Mouse (Mus musculus) hindbrain, embryonic 11.5 days (tissue): ENCODE data around the gene D230025D16Rik. TPM values are rescaled to one million over a fixed set of nuclear protein-coding genes. Genes with fewer than 3 reads are reported as not detected.

Experiments used
- ATAC-seq: fragments of 200-750 bp; cut with Nextera tagmentation; 2 replicates; pipeline ENCODE4 v1.8.0; 2017; ENCODE audit warnings: mild to moderate bottlenecking, moderate TSS enrichment, moderate library complexity; ENCODE audit not compliant: low FRiP score
- DNase-seq: peaks from one replicate; pipeline ENCODE4 v3.0.0-alpha.2; 2015; ENCODE audit warnings: low spot score
- H3K27ac ChIP-seq: fragments of 300-500 bp; sonication (generic); 2 replicates; pipeline ENCODE4 v1.5.1; 2014; ENCODE audit warnings: mild to moderate bottlenecking, low read depth, low read length
- H3K27me3 ChIP-seq: fragments of 300-500 bp; sonication (generic); 2 replicates; pipeline ENCODE4 v1.6.1; 2014; ENCODE audit warnings: mild to moderate bottlenecking, low read length, moderate library complexity, mixed read lengths; ENCODE audit not compliant: control insufficient read depth, insufficient read depth
- H3K36me3 ChIP-seq: fragments of 300-500 bp; sonication (generic); 2 replicates; pipeline ENCODE4 v1.6.1; 2014; ENCODE audit warnings: mild to moderate bottlenecking, low read length, moderate library complexity, mixed read lengths; ENCODE audit not compliant: control insufficient read depth, insufficient read depth
- H3K4me1 ChIP-seq: fragments of 300-500 bp; sonication (generic); replicated peaks from 2 replicates; pipeline ENCODE4 v1.6.1; 2014; ENCODE audit warnings: low read length, mixed read lengths; ENCODE audit not compliant: control insufficient read depth, insufficient read depth
- H3K4me2 ChIP-seq: fragments of 300-500 bp; sonication (generic); replicated peaks from 2 replicates; pipeline ENCODE4 v1.6.1; 2014; ENCODE audit warnings: mild to moderate bottlenecking, low read depth, low read length
- H3K4me3 ChIP-seq: fragments of 300-500 bp; sonication (generic); 2 replicates; pipeline ENCODE4 v1.5.1; 2014; ENCODE audit warnings: low read depth, low read length
- H3K9ac ChIP-seq: fragments of 300-500 bp; sonication (generic); 2 replicates; pipeline ENCODE4 v1.6.1; 2014; ENCODE audit warnings: low read depth, low read length
- H3K9me3 ChIP-seq: fragments of 300-500 bp; sonication (generic); 2 replicates; pipeline ENCODE4 v1.6.1; 2016; ENCODE audit warnings: low read length; ENCODE audit not compliant: control insufficient read depth
- WGBS: fragments of 180-500 bp; shearing (Covaris S2); extraction: QIAGEN DNeasy Blood & Tissue Kit; methylation state at CpG from one replicate; pipeline ENCODE4 v1.1.7; 2014; 5-methylcytosine and 5-hydroxymethylcytosine counted together
- polyA plus RNA-seq: library from polyadenylated mRNA; unstranded; fragments of >200 nt; fragmentation: Nextera tagmentation; extraction: Ambion mirVana; gene quantifications from 2 replicates; pipeline ENCODE4 v1.2.1, GENCODE M21; 2014

The D230025D16Rik gene
- polyA plus RNA-seq, 1 experiment from 2014 or later, result 33.2 TPM

GRCm38 (mm10) chr8:105207675-105208273, 17.2 kb upstream of the D230025D16Rik start:
- ATAC-seq, result no peak
- Histone ChIP-seq H3K4me2 (no peak overlapping the region), H3K4me3 (no peak overlapping the region), H3K27me3 (no peaks in the 10 kb centered on the region), H3K27ac (no peak overlapping the region), H3K9me3 (no peaks in the 10 kb centered on the region), H3K4me1 (no peaks in the 10 kb centered on the region), H3K9ac (no peak overlapping the region), H3K36me3 (no peaks in the 10 kb centered on the region)
- WGBS, result 96% methylated on average over 2 of the region's 2 CpGs
- no peak for DNase-seq

- DNase-seq (no peak), ATAC-seq (no peak)
- H3K9me3 ChIP-seq, result no peaks in the 10 kb centered on the region
- H3K4me3 ChIP-seq, result no peak overlapping the region
- 75% methylated on average over 1 of the region's 1 CpGs for WGBS
- H3K36me3 ChIP-seq, result no peaks in the 10 kb centered on the region
- no peaks in the 10 kb centered on the region for H3K27me3 ChIP-seq
- no peaks in the 10 kb centered on the region for H3K4me1 ChIP-seq
- H3K9ac ChIP-seq, result no peak overlapping the region
- no peak overlapping the region for H3K27ac ChIP-seq
- no peak overlapping the region for H3K4me2 ChIP-seq
These were observed 15.5 kb upstream of the D230025D16Rik start for GRCm38 (mm10) chr8:105209153-105210110.

DNA sequence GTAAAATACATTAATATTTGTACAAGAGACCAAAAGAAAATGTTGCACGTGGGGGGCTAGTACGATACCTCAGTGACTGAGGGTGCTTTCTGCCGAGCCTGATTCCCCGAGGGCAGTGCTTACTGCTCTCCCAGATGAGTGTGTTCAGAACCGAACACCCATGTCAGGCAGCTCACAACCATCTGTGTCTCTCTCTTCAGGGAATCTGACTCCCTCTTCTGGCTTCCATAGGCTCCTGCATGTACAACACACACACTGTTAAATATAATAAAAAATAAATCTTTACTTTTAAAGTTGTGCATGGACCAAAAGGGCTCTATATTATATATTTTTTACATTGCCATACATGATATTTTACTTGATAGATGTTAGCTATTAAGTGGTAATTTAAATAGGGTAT, 10.8 kb upstream of the D230025D16Rik start:
- DNase-seq (no peak), ATAC-seq (no peak)
- Histone ChIP-seq H3K4me1 (no peaks in the 10 kb centered on the region), H3K9ac (no peak overlapping the region), H3K27ac (no peak overlapping the region), H3K9me3 (no peaks in the 10 kb centered on the region), H3K4me3 (no peak overlapping the region), H3K4me2 (no peak overlapping the region), H3K36me3 (no peaks in the 10 kb centered on the region), H3K27me3 (no peaks in the 10 kb centered on the region)
- 96% methylated on average over 5 of the region's 5 CpGs for WGBS

GRCm38 (mm10) chr8:105217926-105218522, 6.9 kb upstream of the D230025D16Rik start:
- 80% methylated on average over 5 of the region's 5 CpGs for WGBS
- no peaks in the 10 kb centered on the region for H3K27me3 ChIP-seq
- H3K9ac ChIP-seq, result no peak overlapping the region
- no peaks in the 10 kb centered on the region for H3K36me3 ChIP-seq
- no peaks in the 10 kb centered on the region for H3K9me3 ChIP-seq
- H3K27ac ChIP-seq, result no peak overlapping the region
- ATAC-seq (peak; percentile 30; the same call in 1 of the 2 replicates), DNase-seq (peak; percentile 72)
- H3K4me1 ChIP-seq, result no peaks in the 10 kb centered on the region
- H3K4me3 ChIP-seq, result no peak overlapping the region
- H3K4me2 ChIP-seq, result no peak overlapping the region

- H3K9me3 ChIP-seq, result no peaks in the 10 kb centered on the region
- no peaks in the 10 kb centered on the region for H3K36me3 ChIP-seq
- H3K4me2 ChIP-seq, result no peak overlapping the region
- peak overlapping the region; percentile 42; the same call in 1 of the 2 replicates for H3K9ac ChIP-seq
- no peak for ATAC-seq
- H3K27ac ChIP-seq, result no peak overlapping the region
- H3K27me3 ChIP-seq, result no peaks in the 10 kb centered on the region
- peaks cover 4% of the 10 kb centered on the region for H3K4me1 ChIP-seq
- no peak overlapping the region for H3K4me3 ChIP-seq
- WGBS, result 81% methylated on average over 7 of the region's 7 CpGs
- no peak for DNase-seq
These were observed 1.1 kb upstream of the D230025D16Rik start for GRCm38 (mm10) chr8:105223850-105224249.

GRCm38 (mm10) chr8:105225272-105225593, 288 bp downstream of the D230025D16Rik start:
- Histone ChIP-seq H3K4me1 (peaks cover 4% of the 10 kb centered on the region), H3K4me2 (peak overlapping the region; percentile 76), H3K9me3 (no peaks in the 10 kb centered on the region), H3K9ac (peak overlapping the region; percentile 89), H3K36me3 (no peaks in the 10 kb centered on the region), H3K27me3 (no peaks in the 10 kb centered on the region), H3K4me3 (peak overlapping the region; percentile 95), H3K27ac (peak overlapping the region; percentile 51; the same call in 1 of the 2 replicates)
- no peak for DNase-seq
- WGBS, result under 1% methylated on average over 27 of the region's 27 CpGs
- no peak for ATAC-seq

DNA sequence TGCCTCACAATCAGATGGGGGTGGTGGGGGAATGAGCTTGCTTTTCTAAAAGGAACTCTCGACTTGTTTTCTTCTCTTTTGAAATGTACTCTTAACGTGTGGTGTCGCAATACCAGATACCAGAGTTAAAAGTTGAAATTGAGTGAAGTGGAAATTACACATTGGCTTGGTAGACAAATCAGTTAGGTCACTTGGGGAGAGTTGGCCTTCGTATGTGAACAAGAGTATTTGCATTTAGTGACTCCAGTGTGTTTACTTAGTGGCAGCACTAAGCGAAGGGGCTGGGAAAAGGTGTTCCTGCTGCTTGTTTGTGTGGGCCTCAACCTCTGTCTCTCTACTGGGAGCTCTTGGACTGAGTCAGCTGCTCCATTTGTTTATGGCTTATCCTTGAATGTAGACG, 972 bp downstream of the D230025D16Rik start:
- ATAC-seq (no peak), DNase-seq (no peak)
- H3K27ac ChIP-seq, result no peak overlapping the region
- WGBS, result 30% methylated on average over 6 of the region's 6 CpGs
- peak overlapping the region; percentile 76 for H3K4me2 ChIP-seq
- no peaks in the 10 kb centered on the region for H3K9me3 ChIP-seq
- H3K4me1 ChIP-seq, result peaks cover 4% of the 10 kb centered on the region
- H3K27me3 ChIP-seq, result no peaks in the 10 kb centered on the region
- H3K4me3 ChIP-seq, result peak overlapping the region; percentile 95
- H3K9ac ChIP-seq, result peak overlapping the region; percentile 89
- no peaks in the 10 kb centered on the region for H3K36me3 ChIP-seq

GRCm38 (mm10) chr8:105231503-105232320, 6.8 kb downstream of the D230025D16Rik start:
- no peak overlapping the region for H3K4me2 ChIP-seq
- no peak overlapping the region for H3K9ac ChIP-seq
- DNase-seq (no peak), ATAC-seq (no peak)
- no peak overlapping the region for H3K4me3 ChIP-seq
- no peaks in the 10 kb centered on the region for H3K9me3 ChIP-seq
- H3K36me3 ChIP-seq, result no peaks in the 10 kb centered on the region
- no peak overlapping the region for H3K27ac ChIP-seq
- no peaks in the 10 kb centered on the region; the same call in 1 of the 2 replicates for H3K4me1 ChIP-seq
- no peaks in the 10 kb centered on the region for H3K27me3 ChIP-seq
- 90% methylated on average over 12 of the region's 12 CpGs for WGBS
